Mouse (Mus musculus): ENCODE results near the gene Fndc3b.

DNA sequence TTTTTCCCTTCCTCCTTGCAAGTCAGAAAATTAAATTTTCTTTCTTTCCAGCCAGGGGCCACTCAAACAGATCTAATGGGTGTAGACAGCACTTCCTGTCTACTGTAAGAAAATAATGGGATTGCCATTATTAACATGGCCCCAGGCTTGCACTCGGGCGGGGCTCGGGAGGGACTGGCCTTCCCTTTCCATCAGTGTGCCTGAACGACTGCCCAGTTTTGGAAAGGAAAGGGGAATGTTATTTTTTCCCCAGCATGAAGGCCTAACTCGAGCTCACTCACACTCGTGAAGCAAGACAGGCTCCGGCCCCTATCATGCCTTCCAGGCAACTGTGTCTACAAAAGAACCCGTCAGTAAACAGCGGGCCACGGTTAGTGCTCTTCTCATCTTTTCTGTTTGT is 16.5 kb downstream of the Fndc3b start:
- TF ChIP-seq CTCF (IDR thresholded peaks at IDR 0.05; ENCODE audit: borderline replicate concordance, insufficient read depth, low read length) (no peak), POLR2A (IDR thresholded peaks at IDR 0.05; ENCODE audit: low read depth, low read length) (no peak)

Data from embryonic fibroblast, embryonic 13.5 days (primary cell).